Mouse (Mus musculus) C2C12 (cell line): ENCODE data around the gene Bloc1s3. TPM values are rescaled to one million over a fixed set of nuclear protein-coding genes. Genes with fewer than 3 reads are reported as not detected.

ENCODE experiments used
- H3K27me3 ChIP-seq: one replicate; pipeline ENCODE4 v1.6.1; 2011; ENCODE audit not compliant: control insufficient read depth, insufficient read depth, insufficient read length
- H3K36me3 ChIP-seq: one replicate; pipeline ENCODE4 v1.6.1; 2011; ENCODE audit not compliant: control insufficient read depth, insufficient read depth
- H3K4me3 ChIP-seq: one replicate; pipeline ENCODE4 v1.5.1; 2011; ENCODE audit warnings: mild to moderate bottlenecking, control low read depth; ENCODE audit not compliant: poor library complexity, insufficient read depth, severe bottlenecking
- H3K79me2 ChIP-seq: one replicate; pipeline ENCODE4 v1.6.1; 2011; ENCODE audit not compliant: control insufficient read depth, insufficient read depth
- H3K79me3 ChIP-seq: one replicate; pipeline ENCODE4 v1.6.1; 2011; ENCODE audit warnings: low read depth, control low read depth
- H3ac ChIP-seq: one replicate; pipeline ENCODE3; 2011; ENCODE audit warnings: low read depth; ENCODE audit not compliant: control insufficient read depth, insufficient read length
- CEBPB ChIP-seq: IDR thresholded peaks from one replicate; pipeline ENCODE4 v1.6.1; 2011; ENCODE audit warnings: low read depth, mild to moderate bottlenecking, control low read depth, moderate library complexity
- CTCF ChIP-seq: IDR thresholded peaks from one replicate; pipeline ENCODE4 v1.5.1; 2011; ENCODE audit not compliant: control insufficient read depth, insufficient read depth, insufficient read length
- FOSL1 ChIP-seq: IDR thresholded peaks from one replicate; pipeline ENCODE4 v1.8.0; 2011; ENCODE audit warnings: mild to moderate bottlenecking, low read length; ENCODE audit not compliant: poor library complexity, insufficient read depth, severe bottlenecking
- MAX ChIP-seq: IDR thresholded peaks from one replicate; pipeline ENCODE4 v1.6.1; 2011; ENCODE audit warnings: mild to moderate bottlenecking, control low read depth
- MYOD1 ChIP-seq: IDR thresholded peaks from one replicate; pipeline ENCODE4 v1.6.1; 2011; ENCODE audit warnings: low read depth; ENCODE audit not compliant: control insufficient read depth, insufficient read length
- MYOG ChIP-seq: IDR thresholded peaks from one replicate; pipeline ENCODE4 v1.6.1; 2011; ENCODE audit not compliant: control insufficient read depth, insufficient read length; ENCODE audit errors: extremely low read depth
- USF1 ChIP-seq: IDR thresholded peaks from one replicate; pipeline ENCODE4 v1.6.1; 2011; ENCODE audit warnings: low read depth, mild to moderate bottlenecking, control low read depth, moderate library complexity
- polyA plus RNA-seq: library from polyadenylated mRNA; unstranded; fragments of >200 nt; fragmentation: generic; extraction: Trizol; gene quantifications from one replicate; pipeline ENCODE4 v1.2.1, GENCODE M21; 2012; ENCODE audit warnings: missing spikeins

Gene Bloc1s3
- polyA plus RNA-seq, 1 experiment: 4.8 TPM

- Histone ChIP-seq H3K36me3 (no peaks in the 10 kb centered on the region), H3ac (no peak overlapping the region), H3K79me2 (peaks cover 91% of the 10 kb centered on the region), H3K27me3 (no peaks in the 10 kb centered on the region), H3K79me3 (peaks cover 52% of the 10 kb centered on the region), H3K4me3 (no peak overlapping the region)
- TF ChIP-seq MAX (no peak), CEBPB (no peak), CTCF (no peak), MYOD1 (no peak), FOSL1 (no peak), MYOG (no peak), USF1 (no peak)
These were observed 41.2 kb upstream of the Bloc1s3 start for GRCm38 (mm10) chr7:19549394-19549793.

GRCm38 (mm10) chr7:19547344-19547969, 39.3 kb upstream of the Bloc1s3 start:
- TF ChIP-seq MAX: no peak
- TF ChIP-seq CEBPB: no peak
- no peak for TF ChIP-seq CTCF
- no peak for TF ChIP-seq MYOG
- no peak for TF ChIP-seq USF1
- TF ChIP-seq MYOD1: no peak
- no peak for TF ChIP-seq FOSL1
- Histone ChIP-seq H3K27me3 (no peaks in the 10 kb centered on the region), H3K36me3 (no peaks in the 10 kb centered on the region), H3K79me2 (peaks cover 89% of the 10 kb centered on the region), H3K79me3 (peaks cover 50% of the 10 kb centered on the region), H3K4me3 (no peak overlapping the region), H3ac (no peak overlapping the region)

- Histone ChIP-seq H3K79me2 (peaks cover 88% of the 10 kb centered on the region), H3K27me3 (no peaks in the 10 kb centered on the region), H3K36me3 (no peaks in the 10 kb centered on the region), H3K4me3 (no peak overlapping the region), H3K79me3 (peaks cover 45% of the 10 kb centered on the region), H3ac (no peak overlapping the region)
- no peak for TF ChIP-seq USF1
- TF ChIP-seq MYOG: no peak
- TF ChIP-seq CTCF: no peak
- no peak for TF ChIP-seq MAX
- no peak for TF ChIP-seq FOSL1
- no peak for TF ChIP-seq CEBPB
- no peak for TF ChIP-seq MYOD1
These were observed 37.8 kb upstream of the Bloc1s3 start for GRCm38 (mm10) chr7:19546007-19546406.

GRCm38 (mm10) chr7:19543584-19543983, 35.4 kb upstream of the Bloc1s3 start:
- H3K27me3 ChIP-seq: no peaks in the 10 kb centered on the region
- peaks cover 39% of the 10 kb centered on the region for H3K79me3 ChIP-seq
- no peak for TF ChIP-seq MAX
- no peak for TF ChIP-seq CEBPB
- no peak for TF ChIP-seq MYOD1
- no peak for TF ChIP-seq MYOG
- TF ChIP-seq FOSL1: no peak
- TF ChIP-seq USF1: no peak
- no peak for TF ChIP-seq CTCF
- H3K36me3 ChIP-seq: no peaks in the 10 kb centered on the region
- peaks cover 84% of the 10 kb centered on the region for H3K79me2 ChIP-seq
- H3K4me3 ChIP-seq: no peak overlapping the region
- no peak overlapping the region for H3ac ChIP-seq

- H3K79me2 ChIP-seq: peaks cover 81% of the 10 kb centered on the region
- H3ac ChIP-seq: no peak overlapping the region
- no peaks in the 10 kb centered on the region for H3K27me3 ChIP-seq
- H3K4me3 ChIP-seq: no peak overlapping the region
- no peaks in the 10 kb centered on the region for H3K36me3 ChIP-seq
- TF ChIP-seq MAX: no peak
- TF ChIP-seq CTCF: no peak
- TF ChIP-seq FOSL1: no peak
- no peak for TF ChIP-seq MYOD1
- no peak for TF ChIP-seq USF1
- no peak for TF ChIP-seq CEBPB
- TF ChIP-seq MYOG: no peak
- peaks cover 37% of the 10 kb centered on the region for H3K79me3 ChIP-seq
These were observed 34.1 kb upstream of the Bloc1s3 start for GRCm38 (mm10) chr7:19542155-19542691.
